Mouse (Mus musculus) neural tube, embryonic 11.5 days (tissue): ENCODE measurements around the gene Ankmy1. TPM values are rescaled to one million over a fixed set of nuclear protein-coding genes. Genes with fewer than 3 reads are reported as not detected.

Source experiments
- ATAC-seq: fragments of 200-750 bp; cut with Nextera tagmentation; 2 replicates; pipeline ENCODE4 v1.8.0; 2017; ENCODE audit warnings: moderate number of reproducible peaks, mild to moderate bottlenecking, moderate TSS enrichment, moderate library complexity; ENCODE audit not compliant: insufficient read depth, low FRiP score, low TSS enrichment
- DNase-seq: peaks from one replicate; pipeline ENCODE4 v3.0.0-alpha.2; 2015; ENCODE audit warnings: low spot score
- H3K27ac ChIP-seq: fragments of 300-500 bp; sonication (generic); 2 replicates; pipeline ENCODE4 v1.5.1; 2014; ENCODE audit warnings: low read depth, mild to moderate bottlenecking, low read length
- H3K27me3 ChIP-seq: fragments of 300-500 bp; sonication (generic); 2 replicates; pipeline ENCODE4 v1.6.1; 2014; ENCODE audit warnings: mild to moderate bottlenecking, low read length, mixed read lengths; ENCODE audit not compliant: control insufficient read depth, insufficient read depth
- H3K36me3 ChIP-seq: fragments of 300-500 bp; sonication (generic); 2 replicates; pipeline ENCODE4 v1.6.1; 2014; ENCODE audit warnings: mild to moderate bottlenecking, low read length, moderate library complexity, mixed read lengths; ENCODE audit not compliant: control insufficient read depth, insufficient read depth
- H3K4me1 ChIP-seq: fragments of 300-500 bp; sonication (generic); 2 replicates; pipeline ENCODE4 v1.6.1; 2014; ENCODE audit warnings: low read length, mixed read lengths; ENCODE audit not compliant: control insufficient read depth, insufficient read depth
- H3K4me2 ChIP-seq: fragments of 300-500 bp; sonication (generic); 2 replicates; pipeline ENCODE4 v1.6.1; 2014; ENCODE audit warnings: low read depth, mild to moderate bottlenecking, moderate library complexity
- H3K4me3 ChIP-seq: fragments of 300-500 bp; sonication (generic); 2 replicates; pipeline ENCODE4 v1.5.1; 2014; ENCODE audit warnings: low read depth, low read length
- H3K9ac ChIP-seq: fragments of 300-500 bp; sonication (generic); 2 replicates; pipeline ENCODE4 v1.6.1; 2014; ENCODE audit warnings: mild to moderate bottlenecking, low read length
- H3K9me3 ChIP-seq: fragments of 300-500 bp; sonication (generic); 2 replicates; pipeline ENCODE4 v1.6.1; 2016; ENCODE audit warnings: low read length; ENCODE audit not compliant: control insufficient read depth
- WGBS: fragments of 180-500 bp; shearing (Covaris S2); extraction: QIAGEN DNeasy Blood & Tissue Kit; methylation state at CpG from one replicate; pipeline ENCODE4 v1.1.7; 2014; 5-methylcytosine and 5-hydroxymethylcytosine counted together
- polyA plus RNA-seq: library from polyadenylated mRNA; unstranded; fragments of >200 nt; fragmentation: Nextera tagmentation; extraction: Ambion mirVana; gene quantifications from 2 replicates; pipeline ENCODE4 v1.2.1, GENCODE M21; 2014

Gene Ankmy1
- polyA plus RNA-seq, 1 experiment from 2014 or later: 0.23 TPM

- WGBS: 95% methylated on average over 9 of the region's 9 CpGs
- Histone ChIP-seq H3K27me3 (no peaks in the 10 kb centered on the region), H3K4me2 (no peak overlapping the region), H3K9ac (no peak overlapping the region), H3K4me1 (peaks cover 13% of the 10 kb centered on the region), H3K36me3 (peaks cover 28% of the 10 kb centered on the region), H3K4me3 (no peak overlapping the region), H3K27ac (no peak overlapping the region), H3K9me3 (no peaks in the 10 kb centered on the region)
- DNase-seq (no peak), ATAC-seq (no peak)
These were observed 14.0 kb upstream of the Ankmy1 start for GRCm38 (mm10) chr1:92916725-92917124.

DNA sequence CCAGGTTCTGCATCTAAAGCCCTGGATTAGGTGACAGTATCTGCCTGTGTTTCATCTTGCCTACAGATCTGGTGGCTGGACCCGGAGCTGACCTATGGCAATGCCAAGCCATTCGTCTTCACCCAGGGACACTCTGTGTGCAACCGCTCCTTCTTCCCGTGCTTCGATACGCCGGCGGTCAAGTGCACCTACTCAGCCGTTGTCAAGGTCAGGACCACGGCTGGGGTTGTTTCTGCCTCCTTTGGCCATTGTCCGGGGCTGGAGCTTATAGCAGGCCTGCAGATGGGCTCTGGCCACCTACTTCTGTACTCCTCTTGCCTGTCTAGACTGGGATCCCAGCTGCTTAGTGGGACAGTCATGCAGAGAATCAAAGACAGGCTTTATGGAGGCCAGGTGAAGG is 12.3 kb upstream of the Ankmy1 start:
- Histone ChIP-seq H3K4me3 (no peak overlapping the region), H3K9me3 (no peaks in the 10 kb centered on the region), H3K4me2 (no peak overlapping the region), H3K27ac (no peak overlapping the region), H3K9ac (no peak overlapping the region), H3K4me1 (peaks cover 20% of the 10 kb centered on the region), H3K36me3 (peaks cover 28% of the 10 kb centered on the region), H3K27me3 (no peaks in the 10 kb centered on the region)
- 93% methylated on average over 11 of the region's 11 CpGs for WGBS
- ATAC-seq (no peak), DNase-seq (no peak)

GRCm38 (mm10) chr1:92914239-92914638 is 11.5 kb upstream of the Ankmy1 start:
- Histone ChIP-seq H3K36me3 (peaks cover 24% of the 10 kb centered on the region), H3K4me1 (peaks cover 23% of the 10 kb centered on the region), H3K9ac (no peak overlapping the region), H3K27ac (no peak overlapping the region), H3K27me3 (no peaks in the 10 kb centered on the region), H3K4me3 (no peak overlapping the region), H3K9me3 (no peaks in the 10 kb centered on the region), H3K4me2 (no peak overlapping the region)
- 83% methylated on average over 4 of the region's 4 CpGs for WGBS
- no peak for ATAC-seq
- DNase-seq: no peak

GRCm38 (mm10) chr1:92912286-92912685 is 9.6 kb upstream of the Ankmy1 start:
- no peak overlapping the region for H3K27ac ChIP-seq
- H3K27me3 ChIP-seq: no peaks in the 10 kb centered on the region
- H3K36me3 ChIP-seq: peaks cover 13% of the 10 kb centered on the region
- peak overlapping the region; percentile 87 for H3K9ac ChIP-seq
- no peaks in the 10 kb centered on the region for H3K9me3 ChIP-seq
- ATAC-seq (no peak), DNase-seq (peak; percentile 32)
- peak overlapping the region; percentile 68; the same call in 1 of the 2 replicates for H3K4me3 ChIP-seq
- WGBS: 36% methylated on average over 1 of the region's 1 CpGs
- H3K4me1 ChIP-seq: peaks cover 28% of the 10 kb centered on the region
- H3K4me2 ChIP-seq: peak overlapping the region; percentile 94

DNA sequence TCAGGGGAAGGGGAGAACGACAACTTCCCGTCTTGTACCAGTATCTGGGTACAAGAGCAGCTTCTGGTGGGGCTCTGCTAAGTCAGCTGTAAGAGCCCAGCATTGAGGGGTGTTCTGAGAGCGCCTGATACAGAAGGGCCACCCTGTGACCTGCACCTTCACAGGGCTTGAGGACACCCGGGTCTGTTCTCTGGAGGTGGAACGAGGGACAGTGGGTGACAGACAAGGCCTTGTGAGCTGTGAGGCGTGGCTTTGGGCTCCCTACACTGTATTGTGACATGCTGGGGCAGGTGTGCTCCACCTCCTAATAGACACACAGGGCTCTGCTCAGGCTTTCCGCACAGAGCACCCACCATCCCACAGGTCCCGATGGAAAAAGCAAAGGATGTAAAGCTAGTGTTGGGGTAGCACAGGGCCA is 9.0 kb upstream of the Ankmy1 start:
- no peak for ATAC-seq
- 48% methylated on average over 8 of the region's 8 CpGs for whole genome bisulfite sequencing
- no peak overlapping the region for H3K27ac ChIP-seq

GRCm38 (mm10) chr1:92910925-92911720 is 8.4 kb upstream of the Ankmy1 start:
- H3K27ac ChIP-seq: peak overlapping the region; percentile 87
- H3K4me3 ChIP-seq: peak overlapping the region; percentile 68
- peak; percentile 8; the same call in 1 of the 2 replicates for ATAC-seq
- peaks cover 6% of the 10 kb centered on the region for H3K36me3 ChIP-seq
- 1% methylated on average over 61 of the region's 85 CpGs for WGBS
- H3K4me2 ChIP-seq: peak overlapping the region; percentile 94
- DNase-seq: peak; percentile 65
- H3K4me1 ChIP-seq: peaks cover 30% of the 10 kb centered on the region
- H3K27me3 ChIP-seq: no peaks in the 10 kb centered on the region
- peak overlapping the region; percentile 87 for H3K9ac ChIP-seq
- no peaks in the 10 kb centered on the region for H3K9me3 ChIP-seq

More for the DNA sequence above, 9.0 kb upstream of the Ankmy1 start:
- H3K4me3 ChIP-seq: peak overlapping the region; percentile 68
- peak overlapping the region; percentile 94 for H3K4me2 ChIP-seq
- H3K9me3 ChIP-seq: no peaks in the 10 kb centered on the region
- peaks cover 28% of the 10 kb centered on the region for H3K4me1 ChIP-seq
- DNase-seq: peak; percentile 31
- H3K9ac ChIP-seq: peak overlapping the region; percentile 87
- H3K27me3 ChIP-seq: no peaks in the 10 kb centered on the region
- peaks cover 7% of the 10 kb centered on the region for H3K36me3 ChIP-seq

DNA sequence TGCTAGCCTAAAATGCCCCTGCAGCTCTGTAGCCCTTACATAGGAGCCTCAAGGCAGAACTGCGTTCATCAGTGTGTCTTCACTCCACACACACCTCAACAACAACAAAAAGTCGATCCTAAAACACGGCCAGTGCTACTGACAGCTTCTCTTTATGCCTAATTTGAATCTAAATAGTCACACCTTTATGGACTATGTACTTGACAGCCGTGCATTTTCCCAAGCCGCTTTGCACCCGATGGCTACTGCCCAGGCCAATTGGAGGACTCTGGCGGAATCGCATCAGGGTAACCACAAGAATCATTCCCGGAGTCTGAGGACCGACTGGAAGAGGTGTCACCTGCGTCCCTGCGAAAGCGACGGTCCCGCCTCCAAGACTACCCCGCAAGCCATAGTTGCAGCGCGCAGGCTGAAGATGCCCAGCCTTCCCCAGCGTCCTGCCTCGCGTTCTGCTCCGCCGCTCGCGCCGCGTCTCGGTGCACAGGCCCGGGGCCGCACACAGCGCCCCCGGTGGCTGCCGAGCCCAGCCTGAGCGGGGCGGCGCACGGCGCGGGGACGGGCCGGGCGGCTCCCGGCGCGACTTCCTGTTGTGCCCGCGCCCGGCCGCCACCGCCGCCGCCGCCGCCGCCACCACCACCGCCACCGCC is 7.7 kb upstream of the Ankmy1 start, which contains the start of gene Rnpepl1:
Rnpepl1 (plus strand) TSS at position 545 of the 647 bp plus-strand sequence.
- ATAC-seq (peak; percentile 71), DNase-seq (peak; percentile 86)
- Histone ChIP-seq H3K4me1 (peaks cover 30% of the 10 kb centered on the region), H3K27me3 (no peaks in the 10 kb centered on the region), H3K4me2 (peak within 1 kb of the TSS; percentile 94), H3K9me3 (no peaks in the 10 kb centered on the region), H3K4me3 (peak within 1 kb of the TSS; percentile 68), H3K27ac (peak within 1 kb of the TSS; percentile 87), H3K9ac (peak within 1 kb of the TSS; percentile 87), H3K36me3 (0 out of 2 replicates have a peak, but pooled peaks cover 2% of the 10 kb centered on the region)
- WGBS: under 1% methylated on average over 42 of the region's 57 CpGs

GRCm38 (mm10) chr1:92909068-92909467 is 6.4 kb upstream of the Ankmy1 start:
- Histone ChIP-seq H3K4me3 (no peak overlapping the region), H3K36me3 (no peaks in the 10 kb centered on the region), H3K4me1 (peaks cover 30% of the 10 kb centered on the region), H3K9me3 (no peaks in the 10 kb centered on the region), H3K27ac (no peak overlapping the region), H3K4me2 (no peak overlapping the region), H3K27me3 (no peaks in the 10 kb centered on the region), H3K9ac (no peak overlapping the region)
- ATAC-seq (no peak), DNase-seq (peak; percentile 35)
- WGBS: 79% methylated on average over 4 of the region's 4 CpGs
